Mouse (Mus musculus) forebrain, embryonic 10.5 days (tissue): ENCODE measurements at regions not wholly inside any gene's neighbourhood (a gene's known extent, or its start where the extent isn't known, plus 50 kb on each side); places are given as distances from the start of the nearest gene placed in this dataset.
A peak's percentile ranks its signal among the peaks of the same experiment; 100 is the strongest.

Source experiments
- DNase-seq: peaks from one replicate; pipeline ENCODE4 v3.0.0-alpha.2; 2017; ENCODE audit warnings: low spot score; ENCODE audit errors: extremely low spot score
- H3K27ac ChIP-seq: fragments of 300-500 bp; sonication (generic); 2 replicates; pipeline ENCODE4 v1.5.1; 2016; ENCODE audit warnings: mild to moderate bottlenecking
- H3K27me3 ChIP-seq: fragments of 300-500 bp; sonication (generic); 2 replicates; pipeline ENCODE4 v1.6.1; 2016; ENCODE audit warnings: mild to moderate bottlenecking; ENCODE audit not compliant: poor library complexity, severe bottlenecking
- H3K36me3 ChIP-seq: fragments of 300-500 bp; sonication (generic); replicated peaks from 2 replicates; pipeline ENCODE4 v1.6.1; 2016; ENCODE audit warnings: mild to moderate bottlenecking, moderate library complexity
- H3K4me1 ChIP-seq: fragments of 300-500 bp; sonication (generic); 2 replicates; pipeline ENCODE4 v1.6.1; 2016
- H3K4me3 ChIP-seq: fragments of 300-500 bp; sonication (generic); 2 replicates; pipeline ENCODE4 v1.5.1; 2016; ENCODE audit warnings: mild to moderate bottlenecking, moderate library complexity
- H3K9me3 ChIP-seq: fragments of 300-500 bp; sonication (generic); 2 replicates; pipeline ENCODE4 v1.6.1; 2016; ENCODE audit warnings: mild to moderate bottlenecking, moderate library complexity
- WGBS: fragments of 180-500 bp; shearing (Covaris S2); methylation state at CpG from one replicate; pipeline ENCODE4 v1.1.7; 2016; 5-methylcytosine and 5-hydroxymethylcytosine counted together

DNA sequence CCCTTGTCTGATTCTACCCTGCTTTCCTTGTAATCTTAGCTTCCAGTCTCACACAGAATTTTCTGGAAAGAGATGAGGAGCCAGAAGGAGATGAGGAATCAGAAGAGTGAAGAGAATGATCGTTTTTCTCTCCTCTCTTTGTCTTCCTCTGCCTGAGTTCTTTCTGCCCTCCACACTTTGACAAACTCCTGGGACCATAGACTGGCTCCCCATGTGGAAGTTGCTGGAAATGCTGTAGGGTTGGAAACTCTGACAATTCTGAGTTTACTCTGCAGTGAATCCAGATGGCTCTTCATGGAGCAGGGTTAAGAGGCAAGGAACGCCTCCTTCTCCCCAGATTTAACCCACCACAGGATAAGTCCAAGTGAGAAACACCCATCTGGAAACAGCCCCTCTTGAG is 408.7 kb downstream of the Tns1 start:
- H3K9me3 ChIP-seq = no peaks in the 10 kb centered on the region
- no peaks in the 10 kb centered on the region for H3K36me3 ChIP-seq
- no peaks in the 10 kb centered on the region for H3K4me1 ChIP-seq
- DNase-seq = no peak
- H3K27ac ChIP-seq = no peak overlapping the region
- 80% methylated on average over 2 of the region's 2 CpGs for WGBS
- H3K27me3 ChIP-seq = no peaks in the 10 kb centered on the region
- H3K4me3 ChIP-seq = no peak overlapping the region

DNA sequence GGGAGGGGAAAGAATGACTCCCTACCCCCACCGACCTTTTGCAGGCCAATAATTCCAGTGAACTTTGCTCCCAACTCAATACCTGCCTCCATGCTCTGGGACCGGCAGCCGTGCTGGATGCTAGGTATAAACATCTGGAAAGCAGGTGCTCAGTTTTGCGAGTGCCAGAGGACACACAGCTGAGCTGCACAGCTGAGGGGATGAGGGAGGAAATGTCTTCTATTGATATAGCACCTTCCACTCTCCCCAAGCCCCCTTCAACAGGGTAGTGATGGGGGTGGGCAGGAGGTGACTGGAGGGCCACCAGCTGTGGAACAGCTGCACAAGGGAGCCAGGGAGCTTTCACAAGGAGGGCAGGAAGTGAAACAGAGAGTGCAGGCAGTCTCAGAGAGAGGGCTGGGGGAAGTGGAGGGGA is 421.8 kb downstream of the Tns1 start:
- no peak for DNase-seq

DNA sequence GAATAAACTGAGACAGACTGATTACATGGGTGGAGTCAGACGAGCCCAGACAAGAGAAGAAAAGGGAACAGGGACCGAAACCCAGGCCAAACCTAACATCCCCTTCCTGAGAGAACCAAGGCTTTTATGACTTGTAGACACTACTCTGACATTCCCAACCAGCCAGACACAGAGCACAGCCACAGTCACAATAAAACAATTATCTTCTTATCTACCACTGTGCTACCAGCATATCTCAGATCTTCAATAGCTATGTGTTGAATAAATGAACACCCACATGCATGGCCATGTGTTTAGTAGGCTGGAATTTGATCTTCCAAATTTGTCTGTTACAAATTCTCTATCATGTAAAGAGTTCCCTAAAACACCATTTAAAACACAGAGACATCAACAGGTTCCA is 430.7 kb downstream of the Tns1 start:
- Histone ChIP-seq H3K27ac (no peak overlapping the region), H3K36me3 (no peaks in the 10 kb centered on the region), H3K4me1 (no peaks in the 10 kb centered on the region), H3K4me3 (no peak overlapping the region), H3K9me3 (no peaks in the 10 kb centered on the region), H3K27me3 (no peaks in the 10 kb centered on the region)
- DNase-seq = no peak
- WGBS = 69% methylated on average over 2 of the region's 2 CpGs

More for the DNA sequence above, 421.8 kb downstream of the Tns1 start:
- 65% methylated on average over 4 of the region's 4 CpGs for WGBS
- no peaks in the 10 kb centered on the region for H3K36me3 ChIP-seq
- H3K4me3 ChIP-seq = no peak overlapping the region
- no peaks in the 10 kb centered on the region for H3K9me3 ChIP-seq
- peaks cover 7% of the 10 kb centered on the region for H3K4me1 ChIP-seq
- H3K27me3 ChIP-seq = no peaks in the 10 kb centered on the region
- H3K27ac ChIP-seq = no peak overlapping the region

DNA sequence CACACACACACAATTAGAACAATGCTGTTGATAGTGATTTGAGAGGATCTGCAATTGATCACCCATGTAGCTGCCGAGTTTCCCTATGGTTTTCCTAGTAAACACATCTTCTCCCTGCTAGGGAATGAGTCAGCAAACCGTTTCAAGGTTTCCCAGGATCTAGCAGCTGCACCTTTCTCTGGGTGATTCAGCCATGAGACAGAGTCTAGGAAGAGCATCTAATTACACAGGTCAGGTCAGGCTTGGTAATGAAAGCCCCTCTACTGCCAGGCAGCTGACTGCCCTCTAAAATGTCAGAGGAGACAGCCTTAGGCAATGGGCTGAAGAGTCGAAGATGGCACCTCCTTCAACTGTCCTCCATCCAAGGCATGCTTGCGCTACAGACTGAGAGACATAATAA is 438.5 kb downstream of the Tns1 start:
- Histone ChIP-seq H3K4me3 (no peak overlapping the region), H3K36me3 (no peaks in the 10 kb centered on the region), H3K9me3 (no peaks in the 10 kb centered on the region), H3K27me3 (no peaks in the 10 kb centered on the region), H3K27ac (peak overlapping the region; percentile 25; the same call in 1 of the 2 replicates), H3K4me1 (no peaks in the 10 kb centered on the region)
- 82% methylated on average over 4 of the region's 4 CpGs for WGBS
- DNase-seq = no peak

DNA sequence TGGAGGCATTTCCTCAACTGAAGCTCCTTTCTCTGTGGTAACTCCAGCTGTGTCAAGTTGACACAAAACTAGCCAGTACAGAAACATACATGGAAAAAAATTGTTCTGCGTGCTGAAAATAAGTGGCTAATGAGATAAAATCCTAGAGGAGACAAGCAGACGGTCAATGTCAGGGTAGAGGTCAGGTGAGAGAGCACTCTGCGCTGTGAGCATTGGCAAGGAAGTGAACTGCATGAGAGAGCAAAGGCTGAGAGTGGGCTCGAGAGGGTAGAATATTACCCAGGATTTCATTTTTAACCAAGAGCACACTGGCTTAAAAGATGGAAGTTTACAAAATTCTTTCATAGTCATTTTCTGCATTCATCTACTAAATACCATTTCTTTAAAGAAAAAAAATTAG is 439.2 kb downstream of the Tns1 start:
- no peak overlapping the region for H3K27ac ChIP-seq
- no peaks in the 10 kb centered on the region for H3K9me3 ChIP-seq
- H3K4me1 ChIP-seq = no peaks in the 10 kb centered on the region
- H3K36me3 ChIP-seq = no peaks in the 10 kb centered on the region
- WGBS = 93% methylated on average over 4 of the region's 4 CpGs
- H3K27me3 ChIP-seq = no peaks in the 10 kb centered on the region
- no peak for DNase-seq
- no peak overlapping the region for H3K4me3 ChIP-seq

DNA sequence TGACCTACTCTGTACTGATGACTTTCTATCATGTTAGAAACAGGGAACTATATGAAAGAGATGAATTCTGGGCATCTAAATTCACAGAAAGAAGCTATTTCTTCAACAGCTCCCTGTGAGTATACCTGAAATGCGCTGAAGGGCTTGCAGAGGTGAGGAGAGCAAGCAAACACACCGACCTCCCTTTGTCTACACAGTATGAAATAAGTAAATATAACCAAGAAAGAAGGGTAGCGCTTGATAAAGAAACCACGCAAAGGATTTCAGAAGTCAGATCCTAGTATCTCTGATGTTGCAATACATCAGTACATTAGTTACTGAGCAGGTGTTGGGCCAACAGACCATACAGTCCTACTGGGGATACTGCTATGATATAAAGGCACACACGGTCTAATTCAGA is 440.1 kb downstream of the Tns1 start:
- no peaks in the 10 kb centered on the region for H3K4me1 ChIP-seq
- H3K27me3 ChIP-seq = no peaks in the 10 kb centered on the region
- 91% methylated on average over 5 of the region's 5 CpGs for WGBS
- no peak overlapping the region for H3K4me3 ChIP-seq
- H3K9me3 ChIP-seq = no peaks in the 10 kb centered on the region
- no peaks in the 10 kb centered on the region for H3K36me3 ChIP-seq
- no peak overlapping the region for H3K27ac ChIP-seq
- no peak for DNase-seq

DNA sequence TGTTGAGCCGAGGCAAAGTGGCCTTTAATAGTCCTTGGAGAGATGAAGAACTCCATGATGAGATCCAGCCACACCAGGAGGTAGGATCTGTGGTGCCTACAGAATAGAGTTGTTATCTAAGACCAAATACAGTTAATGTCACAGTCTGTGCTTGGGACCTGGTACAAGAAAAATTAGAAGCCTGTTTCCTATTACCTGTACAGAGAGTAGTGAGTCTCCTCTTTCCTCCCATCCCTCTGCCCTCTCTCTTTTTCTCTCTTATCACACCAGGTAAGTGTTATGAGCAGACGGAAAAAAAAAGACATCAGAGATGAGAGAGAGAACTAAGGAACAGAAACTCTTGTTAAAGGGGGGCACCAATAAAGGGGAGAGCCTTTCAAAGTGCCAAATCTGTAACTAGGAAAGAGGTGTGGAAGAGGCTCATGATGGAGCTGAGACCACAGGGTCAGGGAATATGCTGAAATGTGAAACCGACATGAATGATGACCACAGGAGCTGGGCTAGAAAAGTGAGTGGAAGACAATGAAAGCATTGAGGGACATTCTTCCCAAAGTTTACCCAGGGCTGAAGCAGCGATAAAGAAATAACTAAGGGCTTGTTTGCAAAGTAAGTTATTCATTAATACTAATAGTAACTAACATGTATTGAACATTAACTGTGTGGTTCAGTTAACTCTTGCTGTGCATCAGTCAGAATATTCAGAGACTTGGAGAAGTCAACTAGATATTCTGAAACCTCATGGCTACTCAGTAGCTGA is 440.9 kb downstream of the Tns1 start:
- no peaks in the 10 kb centered on the region for H3K9me3 ChIP-seq
- H3K36me3 ChIP-seq = no peaks in the 10 kb centered on the region
- no peak overlapping the region for H3K27ac ChIP-seq
- 79% methylated on average over 4 of the region's 4 CpGs for WGBS
- no peak for DNase-seq
- H3K27me3 ChIP-seq = no peaks in the 10 kb centered on the region
- no peak overlapping the region for H3K4me3 ChIP-seq
- no peaks in the 10 kb centered on the region for H3K4me1 ChIP-seq

DNA sequence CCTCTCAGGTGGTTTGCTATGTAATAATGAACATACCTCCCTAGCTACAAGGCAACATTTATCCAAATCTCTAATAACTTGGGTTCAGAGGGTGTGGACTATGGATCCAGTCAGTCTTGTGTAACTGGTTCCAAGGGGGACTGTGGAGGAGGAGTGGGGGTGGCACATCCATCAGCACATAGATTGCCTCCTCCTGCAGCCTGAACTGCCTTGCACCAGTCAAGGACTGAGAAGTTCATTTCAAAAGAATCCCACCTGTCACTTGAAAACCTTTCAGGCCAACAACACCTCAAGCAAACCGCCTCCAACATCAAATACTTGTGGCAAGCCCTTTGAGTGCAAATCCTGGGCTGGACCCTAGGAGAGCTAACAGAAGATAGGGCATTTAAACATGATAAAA is 442.6 kb downstream of the Tns1 start:
- DNase-seq = no peak
- Histone ChIP-seq H3K27me3 (no peaks in the 10 kb centered on the region), H3K4me1 (no peaks in the 10 kb centered on the region), H3K36me3 (no peaks in the 10 kb centered on the region), H3K9me3 (no peaks in the 10 kb centered on the region), H3K27ac (no peak overlapping the region), H3K4me3 (no peak overlapping the region)
- 78% methylated on average over 1 of the region's 1 CpGs for WGBS

DNA sequence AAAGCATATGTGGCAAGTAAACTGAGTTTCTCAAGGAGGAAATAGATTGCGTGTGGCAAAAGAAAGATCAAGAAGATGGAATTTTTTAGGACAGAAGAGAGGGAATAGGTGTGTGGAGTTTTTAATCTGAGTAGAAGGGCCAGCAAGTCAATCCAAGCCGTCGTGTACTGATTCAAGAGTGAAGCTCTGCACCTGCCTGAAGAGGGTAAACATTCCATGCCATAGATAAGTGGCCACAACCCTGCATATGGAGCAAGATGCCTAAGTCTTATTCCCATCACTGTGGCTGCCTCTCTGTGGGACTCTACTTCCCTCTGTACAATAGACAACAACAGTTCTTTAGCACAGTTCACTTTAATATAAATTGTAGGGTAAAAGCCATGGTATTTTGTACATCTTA is 443.4 kb downstream of the Tns1 start:
- DNase-seq = no peak
- Histone ChIP-seq H3K4me3 (no peak overlapping the region), H3K4me1 (no peaks in the 10 kb centered on the region), H3K27me3 (no peaks in the 10 kb centered on the region), H3K36me3 (no peaks in the 10 kb centered on the region), H3K27ac (no peak overlapping the region), H3K9me3 (peaks cover 3% of the 10 kb centered on the region; the same call in 1 of the 2 replicates)
- WGBS = 94% methylated on average over 3 of the region's 3 CpGs

DNA sequence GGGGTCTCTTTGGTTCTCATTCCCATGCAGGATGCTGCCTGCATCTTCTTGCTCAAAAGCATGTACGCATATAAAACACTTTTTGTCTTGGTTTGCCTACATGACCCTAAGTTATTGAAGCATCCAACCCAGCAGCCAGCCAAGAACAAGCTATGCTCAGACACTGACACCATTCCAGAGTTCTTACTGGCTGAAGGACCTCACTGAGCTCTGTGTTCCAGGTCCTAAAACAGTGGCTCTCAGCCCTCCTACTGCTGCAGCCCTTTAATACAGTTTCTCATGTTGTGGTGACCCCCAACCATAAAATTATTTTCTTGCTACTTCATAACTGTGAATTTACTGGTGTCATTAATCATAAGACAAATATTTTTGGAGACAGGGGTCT is 450.4 kb downstream of the Tns1 start:
- Histone ChIP-seq H3K36me3 (no peaks in the 10 kb centered on the region), H3K27me3 (no peaks in the 10 kb centered on the region), H3K9me3 (peaks cover 6% of the 10 kb centered on the region; the same call in 1 of the 2 replicates), H3K4me3 (no peak overlapping the region), H3K27ac (peak overlapping the region; percentile 51), H3K4me1 (peaks cover 16% of the 10 kb centered on the region)
- 57% methylated on average over 1 of the region's 1 CpGs for WGBS
- DNase-seq = no peak

DNA sequence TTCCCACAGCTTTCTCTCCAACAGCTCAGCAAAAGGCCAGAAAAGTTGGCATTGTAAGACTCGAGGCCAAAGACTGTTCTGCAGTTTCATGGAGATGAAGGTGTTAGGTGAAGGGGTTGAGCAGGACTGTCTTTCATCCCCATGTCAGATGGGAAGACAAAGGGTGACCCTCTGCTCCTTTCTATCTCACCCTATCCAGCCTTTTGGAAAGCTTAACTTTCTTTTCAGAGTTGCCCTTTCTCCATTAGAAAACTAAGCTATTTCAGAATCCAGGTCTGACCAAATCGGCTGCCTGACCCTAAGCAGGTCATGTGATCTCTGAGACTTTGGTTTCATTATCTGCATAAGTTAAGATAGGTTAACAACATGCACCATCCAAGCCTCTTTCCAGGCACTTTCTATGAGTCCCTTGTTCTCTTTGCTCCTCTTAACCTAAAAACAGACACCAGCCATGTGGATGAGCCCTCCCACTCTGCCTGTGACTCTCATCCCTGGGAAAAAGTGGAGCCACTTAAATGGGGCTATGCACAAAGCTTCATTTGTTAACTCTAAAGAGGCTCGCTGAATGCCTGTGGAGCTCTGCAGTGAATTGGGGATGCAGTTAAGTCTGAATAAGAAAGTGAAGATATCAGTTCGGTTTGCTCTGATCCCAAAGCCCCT is 450.9 kb downstream of the Tns1 start:
- Histone ChIP-seq H3K4me1 (peaks cover 16% of the 10 kb centered on the region), H3K36me3 (no peaks in the 10 kb centered on the region), H3K27me3 (no peaks in the 10 kb centered on the region), H3K4me3 (no peak overlapping the region), H3K27ac (peak overlapping the region; percentile 51), H3K9me3 (peaks cover 6% of the 10 kb centered on the region; the same call in 1 of the 2 replicates)
- 17% methylated on average over 4 of the region's 4 CpGs for WGBS
- no peak for DNase-seq

DNA sequence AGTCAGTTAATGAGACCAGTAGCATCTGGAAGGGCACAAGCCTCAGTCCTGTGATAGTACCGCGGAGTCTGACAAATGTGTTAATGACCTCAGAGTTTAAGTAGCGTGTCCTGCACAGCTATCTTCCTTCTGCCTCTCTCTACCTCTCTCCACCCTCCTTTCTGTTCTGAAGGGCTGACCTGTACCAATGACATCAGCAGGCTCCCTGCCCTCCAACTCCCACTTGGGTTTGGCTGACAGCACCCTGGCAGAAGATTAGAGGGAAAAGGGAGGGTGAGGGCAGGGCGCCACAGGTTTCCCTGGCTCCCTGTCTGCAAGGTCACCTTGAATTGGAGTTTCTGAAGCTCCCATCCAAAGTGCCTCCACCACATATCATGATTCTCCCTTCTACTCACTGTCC is 452.0 kb downstream of the Tns1 start:
- no peak for DNase-seq
- Histone ChIP-seq H3K9me3 (peaks cover 6% of the 10 kb centered on the region; the same call in 1 of the 2 replicates), H3K27ac (0 out of 2 replicates have a peak overlapping the region, but pooled peaks have one; percentile 37), H3K36me3 (no peaks in the 10 kb centered on the region), H3K4me1 (peaks cover 16% of the 10 kb centered on the region), H3K27me3 (no peaks in the 10 kb centered on the region), H3K4me3 (no peak overlapping the region)
- WGBS = 87% methylated on average over 4 of the region's 4 CpGs

DNA sequence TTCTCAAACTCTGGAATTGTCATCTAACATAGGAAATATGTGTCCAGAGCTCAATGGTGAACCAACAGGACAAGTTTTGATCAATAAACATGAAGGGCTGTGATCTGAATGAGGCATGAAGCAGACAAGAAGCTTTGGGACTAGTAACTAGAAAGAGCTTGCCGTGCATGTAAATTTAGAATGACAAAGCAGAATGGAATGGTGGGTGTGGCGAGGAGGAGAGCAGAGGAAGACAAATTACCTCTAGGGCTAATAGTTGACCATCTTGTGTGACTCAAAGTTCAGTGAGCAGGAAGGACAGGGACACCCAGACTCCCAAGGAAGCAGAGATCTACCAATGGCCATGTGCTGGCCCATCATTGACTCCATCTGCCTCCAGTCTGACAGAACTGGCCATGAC is 455.6 kb downstream of the Tns1 start:
- no peaks in the 10 kb centered on the region for H3K9me3 ChIP-seq
- H3K36me3 ChIP-seq = no peaks in the 10 kb centered on the region
- 85% methylated on average over 2 of the region's 2 CpGs for WGBS
- H3K4me3 ChIP-seq = no peak overlapping the region
- peaks cover 13% of the 10 kb centered on the region for H3K4me1 ChIP-seq
- DNase-seq = no peak
- no peak overlapping the region for H3K27ac ChIP-seq
- H3K27me3 ChIP-seq = no peaks in the 10 kb centered on the region
